Mouse (Mus musculus) lung, embryonic 14.5 days (tissue): ENCODE data around the gene Wwox. TPM values are rescaled to one million over a fixed set of nuclear protein-coding genes. Genes with fewer than 3 reads are reported as not detected.

Experiments
- ATAC-seq: fragments of 200-750 bp; cut with Nextera tagmentation; 2 replicates; pipeline ENCODE4 v1.8.0; 2017; ENCODE audit warnings: mild to moderate bottlenecking, moderate TSS enrichment, moderate library complexity; ENCODE audit not compliant: insufficient read depth
- DNase-seq: peaks from one replicate; pipeline ENCODE4 v3.0.0-alpha.2; 2015
- H3K27ac ChIP-seq: fragments of 300-500 bp; sonication (generic); 2 replicates; pipeline ENCODE4 v1.5.1; 2014; ENCODE audit warnings: low read depth, mild to moderate bottlenecking, moderate library complexity
- H3K27me3 ChIP-seq: fragments of 300-500 bp; sonication (generic); 2 replicates; pipeline ENCODE4 v1.6.1; 2014; ENCODE audit warnings: low read length, control low read depth; ENCODE audit not compliant: insufficient read depth
- H3K36me3 ChIP-seq: fragments of 300-500 bp; sonication (generic); 2 replicates; pipeline ENCODE4 v1.6.1; 2014; ENCODE audit warnings: control low read depth; ENCODE audit not compliant: insufficient read depth
- H3K4me1 ChIP-seq: fragments of 300-500 bp; sonication (generic); 2 replicates; pipeline ENCODE4 v1.6.1; 2014; ENCODE audit warnings: antibody characterized with exemption, control low read depth; ENCODE audit not compliant: insufficient read depth
- H3K4me2 ChIP-seq: fragments of 300-500 bp; sonication (generic); 2 replicates; pipeline ENCODE4 v1.6.1; 2014; ENCODE audit warnings: mild to moderate bottlenecking
- H3K4me3 ChIP-seq: fragments of 300-500 bp; sonication (generic); 2 replicates; pipeline ENCODE4 v1.5.1; 2014; ENCODE audit warnings: low read depth, low read length
- H3K9ac ChIP-seq: fragments of 300-500 bp; sonication (generic); 2 replicates; pipeline ENCODE4 v1.6.1; 2014
- H3K9me3 ChIP-seq: fragments of 300-500 bp; sonication (generic); 2 replicates; pipeline ENCODE4 v1.6.1; 2016; ENCODE audit warnings: low read depth, low read length, control low read depth
- CTCF ChIP-seq: IDR thresholded peaks from 2 replicates; pipeline ENCODE4 v1.5.1; 2016; ENCODE audit warnings: antibody characterized with exemption, low read depth
- WGBS: fragments of 180-500 bp; shearing (Covaris S2); extraction: QIAGEN DNeasy Blood & Tissue Kit; methylation state at CpG from one replicate; pipeline ENCODE4 v1.1.7; 2014; 5-methylcytosine and 5-hydroxymethylcytosine counted together
- polyA plus RNA-seq: library from polyadenylated mRNA; unstranded; fragments of >200 nt; fragmentation: Nextera tagmentation; extraction: Ambion mirVana; gene quantifications from 2 replicates; pipeline ENCODE4 v1.2.1, GENCODE M21; 2014

Gene Wwox
- polyA plus RNA-seq, 1 experiment from 2014 or later, result 16.1 TPM

DNA sequence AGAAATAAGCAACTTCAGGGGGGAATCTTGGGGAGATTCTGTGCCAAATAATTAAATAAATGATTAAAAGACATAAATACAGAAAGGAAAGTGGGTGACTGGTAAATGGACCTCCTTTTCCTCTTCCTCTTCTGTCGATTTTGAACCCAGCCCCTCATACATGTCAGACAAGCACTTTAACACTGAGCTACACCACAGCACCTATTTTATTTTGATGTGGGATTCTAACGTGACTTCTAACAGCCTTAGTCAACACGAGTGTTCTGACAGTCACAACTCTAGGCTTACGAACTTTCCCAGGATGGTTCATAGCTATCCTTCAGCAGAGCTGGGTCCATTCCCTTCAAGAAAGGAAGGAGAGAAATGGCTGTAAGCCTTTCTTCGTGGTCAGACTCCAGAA, 435.7 kb downstream of the Wwox start:
- no peak for TF ChIP-seq CTCF
- ATAC-seq (no peak), DNase-seq (no peak)
- 80% methylated on average over 5 of the region's 5 CpGs for WGBS
- no peaks in the 10 kb centered on the region for H3K27me3 ChIP-seq
- no peak overlapping the region for H3K4me2 ChIP-seq
- H3K4me1 ChIP-seq, result peaks cover 18% of the 10 kb centered on the region
- H3K9me3 ChIP-seq, result no peaks in the 10 kb centered on the region
- H3K9ac ChIP-seq, result no peak overlapping the region
- no peaks in the 10 kb centered on the region for H3K36me3 ChIP-seq
- peak overlapping the region; percentile 88; the same call in 1 of the 2 replicates for H3K27ac ChIP-seq
- no peak overlapping the region for H3K4me3 ChIP-seq

DNA sequence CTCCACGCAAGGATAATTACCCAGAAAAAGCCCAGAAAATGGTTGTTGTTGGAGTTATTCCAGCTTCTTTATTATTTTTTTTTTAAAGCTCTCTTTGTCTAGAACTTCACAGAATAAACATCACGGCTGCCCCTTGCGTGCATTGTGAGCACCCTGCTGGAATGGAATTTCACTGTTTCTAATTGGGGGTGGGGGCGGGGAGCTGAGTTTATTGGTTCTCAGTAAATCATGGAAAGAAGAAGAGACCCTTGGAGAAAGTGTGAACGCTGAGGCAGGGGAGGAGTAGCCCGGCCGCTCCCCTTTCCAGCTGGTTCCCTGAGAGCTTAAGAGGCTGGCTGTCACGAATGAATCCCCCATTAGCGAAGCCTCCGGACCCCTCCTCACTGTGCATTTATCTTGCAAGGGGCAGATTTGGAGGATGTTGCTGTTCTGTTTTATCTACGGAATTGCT, 436.7 kb downstream of the Wwox start:
- DNase-seq, result peak; percentile 83
- H3K27me3 ChIP-seq, result no peaks in the 10 kb centered on the region
- H3K9ac ChIP-seq, result no peak overlapping the region
- peak; percentile 67; the same call in 1 of the 2 replicates for ATAC-seq
- H3K9me3 ChIP-seq, result no peaks in the 10 kb centered on the region
- H3K36me3 ChIP-seq, result no peaks in the 10 kb centered on the region
- peaks cover 18% of the 10 kb centered on the region for H3K4me1 ChIP-seq
- peak overlapping the region; percentile 49 for H3K4me2 ChIP-seq
- H3K27ac ChIP-seq, result peak overlapping the region; percentile 88
- no peak overlapping the region for H3K4me3 ChIP-seq
- WGBS, result 7% methylated on average over 11 of the region's 11 CpGs
- TF ChIP-seq CTCF, result 0 out of 2 replicates have a peak, but pooled peaks have one; percentile 19

DNA sequence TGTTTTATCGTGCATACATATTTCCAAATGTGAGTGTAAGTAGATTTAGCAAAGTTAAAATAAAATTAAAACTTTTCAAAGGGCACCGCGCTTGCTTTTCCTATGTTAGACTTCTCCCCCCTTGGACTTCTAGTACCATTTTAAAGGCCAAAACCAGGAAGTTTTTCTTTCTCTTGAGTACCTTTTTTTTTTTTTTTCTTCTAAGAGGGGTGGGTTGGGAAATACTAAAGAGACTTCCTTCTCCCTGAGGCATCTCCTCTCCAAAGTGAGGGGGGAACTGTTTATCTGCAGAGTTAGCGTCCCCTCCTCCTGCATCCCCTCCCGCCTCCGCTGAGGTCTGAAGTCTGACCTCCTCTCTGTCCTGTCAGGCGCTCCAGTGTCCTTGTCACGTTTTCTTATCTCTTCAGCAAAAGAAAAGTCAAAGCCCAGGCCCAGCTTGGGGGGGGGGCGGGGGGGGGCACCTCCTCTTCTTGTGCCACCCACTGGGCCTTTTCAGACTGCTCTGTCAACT, 437.3 kb downstream of the Wwox start:
- 18% methylated on average over 9 of the region's 9 CpGs for WGBS
- peak overlapping the region; percentile 49 for H3K4me2 ChIP-seq

DNA sequence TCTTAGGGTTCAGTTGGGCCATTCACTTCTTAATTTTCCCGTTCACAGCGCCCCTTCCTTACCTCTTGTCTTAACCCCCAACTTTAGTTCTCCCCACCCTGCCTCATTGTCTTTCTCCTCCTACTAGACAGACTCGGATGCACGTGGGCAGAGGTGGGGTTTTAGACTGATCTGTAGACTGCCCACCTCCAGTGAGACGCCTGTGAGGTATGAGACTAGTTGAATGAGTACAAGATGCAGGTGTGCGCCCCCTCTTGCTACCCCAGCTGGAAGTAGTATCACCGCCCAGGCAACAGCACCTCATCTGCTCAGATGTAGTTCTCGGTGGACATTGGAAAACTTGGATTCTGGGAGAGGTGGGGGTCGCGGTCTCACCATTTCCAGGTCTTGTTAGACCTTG, 437.8 kb downstream of the Wwox start:
- Histone ChIP-seq H3K9ac (no peak overlapping the region), H3K27ac (peak overlapping the region; percentile 88), H3K9me3 (no peaks in the 10 kb centered on the region), H3K4me3 (no peak overlapping the region), H3K4me1 (peaks cover 21% of the 10 kb centered on the region), H3K27me3 (no peaks in the 10 kb centered on the region), H3K36me3 (no peaks in the 10 kb centered on the region), H3K4me2 (peak overlapping the region; percentile 49; the same call in 1 of the 2 replicates)
- 69% methylated on average over 10 of the region's 10 CpGs for WGBS
- DNase-seq (no peak), ATAC-seq (no peak)
- TF ChIP-seq CTCF, result no peak

More for the DNA sequence above, 437.3 kb downstream of the Wwox start:
- Histone ChIP-seq H3K4me3 (no peak overlapping the region), H3K27me3 (no peaks in the 10 kb centered on the region), H3K27ac (peak overlapping the region; percentile 88), H3K36me3 (no peaks in the 10 kb centered on the region), H3K9me3 (no peaks in the 10 kb centered on the region), H3K9ac (no peak overlapping the region), H3K4me1 (peaks cover 21% of the 10 kb centered on the region)
- peak; percentile 66 for ATAC-seq
- DNase-seq, result peak; percentile 73
- TF ChIP-seq CTCF, result no peak

DNA sequence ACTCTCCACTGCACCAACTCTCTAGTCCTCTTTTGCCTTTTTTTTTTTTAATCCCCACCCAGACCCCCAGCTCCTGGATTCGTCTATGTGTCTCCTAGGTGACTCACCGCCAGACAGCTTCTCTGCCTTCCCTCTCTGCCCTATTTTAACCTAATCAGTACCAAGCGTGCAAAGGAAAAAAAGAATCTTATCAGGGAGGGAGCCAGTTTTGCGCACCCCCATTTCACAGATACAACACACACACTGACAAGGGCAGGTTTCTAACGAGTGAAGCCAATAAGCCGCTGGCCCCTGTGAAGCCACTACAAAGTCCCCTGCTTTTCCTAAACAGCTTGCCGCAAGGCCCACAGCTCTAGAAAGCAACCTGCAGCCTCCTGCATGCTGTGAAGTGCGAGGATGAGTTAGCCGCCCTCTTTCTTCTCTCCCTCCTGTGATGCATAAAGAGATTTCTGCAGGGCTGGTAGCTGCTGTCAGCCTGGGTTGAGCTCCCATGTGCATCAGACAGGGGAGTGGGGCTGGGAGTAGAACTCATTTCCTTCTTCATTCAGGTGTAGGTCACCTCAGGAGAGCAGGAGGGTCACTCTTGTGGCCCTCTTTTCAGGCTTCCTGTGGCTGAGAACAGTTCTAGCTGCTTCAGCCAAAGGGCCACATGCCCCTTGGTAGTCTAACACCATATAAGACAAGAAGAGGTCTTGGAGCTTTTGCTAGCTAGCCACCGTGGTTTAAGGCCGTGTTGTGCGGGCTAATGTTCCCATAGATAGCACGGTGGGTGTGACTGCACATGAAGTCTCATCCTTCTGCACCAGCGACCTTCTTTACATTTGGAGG, 439.2 kb downstream of the Wwox start:
- no peak for TF ChIP-seq CTCF
- Histone ChIP-seq H3K9ac (no peak overlapping the region), H3K27ac (no peak overlapping the region), H3K4me3 (no peak overlapping the region), H3K4me2 (no peak overlapping the region), H3K4me1 (peaks cover 21% of the 10 kb centered on the region), H3K36me3 (no peaks in the 10 kb centered on the region), H3K27me3 (no peaks in the 10 kb centered on the region), H3K9me3 (no peaks in the 10 kb centered on the region)
- no peak for ATAC-seq
- no peak for DNase-seq
- WGBS, result 77% methylated on average over 14 of the region's 14 CpGs

DNA sequence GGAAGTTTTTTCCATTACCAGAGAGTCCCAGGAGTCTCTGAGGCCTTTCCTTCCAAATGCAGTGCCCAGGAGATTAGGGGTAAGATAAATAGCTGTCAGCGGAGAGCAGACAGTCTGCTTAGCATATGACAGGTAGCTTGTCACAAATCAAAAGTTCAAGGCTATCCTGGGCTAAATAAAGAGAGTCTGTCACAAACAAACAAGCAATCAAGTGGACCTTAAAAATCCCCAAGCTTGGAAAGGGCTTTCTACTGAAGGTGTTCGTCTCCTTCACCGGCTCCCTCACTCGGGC, 439.8 kb downstream of the Wwox start:
- ATAC-seq (no peak), DNase-seq (no peak)
- Histone ChIP-seq H3K9ac (no peak overlapping the region), H3K9me3 (no peaks in the 10 kb centered on the region), H3K27ac (no peak overlapping the region), H3K4me2 (no peak overlapping the region), H3K4me1 (peaks cover 24% of the 10 kb centered on the region), H3K4me3 (no peak overlapping the region), H3K36me3 (no peaks in the 10 kb centered on the region), H3K27me3 (no peaks in the 10 kb centered on the region)
- 80% methylated on average over 4 of the region's 4 CpGs for WGBS
- no peak for TF ChIP-seq CTCF

DNA sequence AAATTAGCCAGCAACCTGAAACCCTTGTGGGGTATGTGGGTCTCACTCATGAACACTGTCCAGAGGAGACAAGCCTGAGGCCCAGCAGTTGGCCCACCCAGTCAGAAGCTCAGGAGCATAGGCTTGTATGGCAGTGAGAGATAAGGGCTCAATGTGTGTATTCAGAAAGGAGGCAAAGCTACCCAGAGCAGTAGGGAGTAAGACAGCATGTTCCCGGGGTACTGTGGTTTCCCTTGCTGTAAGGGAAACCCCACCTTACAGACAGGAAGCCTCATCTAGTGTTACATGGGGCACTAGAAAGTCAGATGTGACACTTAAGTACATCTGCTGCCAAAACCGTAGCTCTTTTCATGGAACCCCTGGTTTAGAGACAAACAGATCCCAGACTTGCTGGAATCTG, 440.2 kb downstream of the Wwox start:
- H3K4me1 ChIP-seq, result peaks cover 24% of the 10 kb centered on the region
- H3K4me2 ChIP-seq, result no peak overlapping the region
- TF ChIP-seq CTCF, result no peak
- DNase-seq (no peak), ATAC-seq (no peak)
- no peak overlapping the region for H3K27ac ChIP-seq
- H3K27me3 ChIP-seq, result no peaks in the 10 kb centered on the region
- no peak overlapping the region for H3K9ac ChIP-seq
- no peaks in the 10 kb centered on the region for H3K9me3 ChIP-seq
- no peak overlapping the region for H3K4me3 ChIP-seq
- 44% methylated on average over 2 of the region's 2 CpGs for WGBS
- H3K36me3 ChIP-seq, result no peaks in the 10 kb centered on the region
